Mouse (Mus musculus) urinary bladder, adult 18-20 months (tissue): ENCODE results near the gene Aox1.
A peak's percentile ranks its signal among the peaks of the same experiment; 100 is the strongest.
"Not testable (repeated sequence)": the region's sequence is repeated elsewhere in the genome, so short reads cannot be mapped to it uniquely, and the experiment has no call there.

Source experiments
- DNase-seq, 2 experiments: peaks; one replicate each; pipeline ENCODE4 v3.0.0; 2022; ENCODE audit warnings: low spot score in 2 of 2, mixed read lengths in 2 of 2

Gene Aox1

DNA sequence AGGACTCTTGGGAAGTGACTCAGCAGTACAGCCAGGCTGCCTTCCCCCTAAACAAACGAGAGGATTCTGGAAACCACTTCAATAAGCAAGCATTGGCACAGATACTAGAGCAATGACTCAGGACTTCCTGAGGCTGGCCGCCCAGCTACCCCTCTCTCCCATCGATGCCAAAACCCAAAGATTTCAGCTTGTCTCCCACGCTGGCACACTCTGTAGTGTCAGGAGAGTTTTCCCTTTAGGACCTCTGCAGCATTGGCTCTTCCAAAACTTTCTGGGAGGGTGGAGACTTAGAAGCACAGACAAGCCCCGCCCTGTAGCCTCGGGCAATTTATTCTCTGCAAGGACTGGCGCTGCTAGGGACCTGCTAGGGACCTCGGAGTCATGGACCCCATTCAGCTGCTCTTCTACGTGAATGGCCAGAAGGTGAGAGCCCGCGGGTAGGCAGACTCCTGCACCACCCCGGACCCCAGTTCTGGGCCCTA lies at the start of gene Aox1:
Aox1 (plus strand) TSS at position 296 of the 482 bp plus-strand sequence.
- peak; percentile 57 to 64 for DNase-seq

GRCm38 (mm10) chr1:57989052-57989600 lies 40.6 kb upstream of the Aox1 start:
- DNase-seq = peak in 1 of 2 experiments; percentile 4

DNA sequence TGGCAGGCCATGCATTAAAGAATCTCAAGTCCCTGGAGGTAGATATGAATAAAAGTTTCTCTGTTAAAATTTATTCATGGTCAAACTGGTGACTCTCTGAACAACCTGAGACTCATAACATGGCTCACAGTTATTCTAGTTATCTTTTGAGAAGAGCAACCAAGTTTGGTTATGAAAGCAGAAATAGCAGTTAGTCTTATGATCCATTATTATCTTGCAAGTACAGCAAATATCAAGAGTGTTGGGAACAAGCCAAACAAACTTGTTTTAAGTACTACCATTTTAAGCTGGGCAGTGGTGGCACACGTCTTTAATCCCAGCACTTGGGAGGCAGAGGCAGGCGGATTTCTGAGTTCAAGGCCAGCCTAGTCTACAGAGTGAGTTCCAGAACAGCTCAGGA lies 38.5 kb upstream of the Aox1 start:
- DNase-seq = no peak

DNA sequence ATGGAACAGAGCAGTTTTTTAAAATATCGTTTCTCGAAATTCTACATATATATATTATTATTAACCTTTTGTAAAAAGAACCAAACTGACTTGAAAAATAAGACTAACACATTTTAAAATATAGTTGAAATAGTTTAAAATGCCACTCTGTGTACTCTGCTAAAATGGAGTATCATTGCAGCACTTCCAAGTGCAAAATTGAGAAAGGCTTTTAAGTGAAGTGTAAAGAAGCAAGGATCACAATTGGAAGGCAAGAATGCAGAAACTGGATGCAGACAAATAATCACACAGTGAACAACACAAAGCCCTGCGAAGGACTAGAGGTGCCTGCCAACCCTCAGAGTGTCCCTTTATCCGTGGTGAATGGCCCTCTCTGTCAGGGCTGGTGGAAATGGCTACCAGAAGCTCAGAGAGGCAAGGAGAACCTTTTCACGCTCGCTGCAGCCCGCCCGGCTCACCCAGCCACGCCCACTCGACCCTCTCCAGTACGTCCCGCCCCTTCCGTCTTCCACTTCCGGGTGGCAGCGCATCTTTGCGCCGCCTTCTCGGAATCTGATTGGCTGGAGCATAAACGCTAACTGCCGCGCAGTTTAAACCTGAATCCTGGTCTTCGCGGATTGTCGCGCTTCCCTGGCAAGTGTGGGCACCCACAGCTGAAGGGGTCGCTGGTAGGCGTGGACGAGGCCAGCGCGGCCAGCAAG lies 34.1 kb upstream of the Aox1 start, which contains the start of gene Sgo2a:
Sgo2a (plus strand) TSS at position 540 of the 701 bp plus-strand sequence.
- peak; percentile 73 to 84 for DNase-seq

DNA sequence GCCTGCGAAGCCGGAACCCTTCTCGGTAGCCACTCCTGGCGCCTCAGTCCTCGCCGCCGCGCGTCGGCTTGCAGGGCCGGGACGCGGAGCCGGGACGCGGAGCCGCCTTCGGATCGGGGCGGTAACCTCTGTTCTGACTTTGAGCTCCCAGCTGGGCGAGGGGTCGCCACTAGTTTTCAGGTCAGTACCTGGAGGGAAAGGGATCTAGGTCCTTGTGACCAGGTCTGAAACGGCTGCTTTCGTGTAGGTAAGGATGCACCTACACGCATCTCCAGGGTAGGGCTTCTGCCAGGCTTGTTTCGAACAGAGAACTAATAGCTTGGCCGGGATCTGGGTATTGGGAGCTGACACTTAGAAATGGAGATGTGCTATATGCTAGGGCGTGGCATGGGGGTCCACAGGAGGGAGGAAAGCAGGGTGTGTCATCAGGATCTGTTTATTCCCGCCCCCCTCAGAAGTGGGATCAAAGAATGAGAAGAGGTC lies 33.6 kb upstream of the Aox1 start:
- DNase-seq = no peak

DNA sequence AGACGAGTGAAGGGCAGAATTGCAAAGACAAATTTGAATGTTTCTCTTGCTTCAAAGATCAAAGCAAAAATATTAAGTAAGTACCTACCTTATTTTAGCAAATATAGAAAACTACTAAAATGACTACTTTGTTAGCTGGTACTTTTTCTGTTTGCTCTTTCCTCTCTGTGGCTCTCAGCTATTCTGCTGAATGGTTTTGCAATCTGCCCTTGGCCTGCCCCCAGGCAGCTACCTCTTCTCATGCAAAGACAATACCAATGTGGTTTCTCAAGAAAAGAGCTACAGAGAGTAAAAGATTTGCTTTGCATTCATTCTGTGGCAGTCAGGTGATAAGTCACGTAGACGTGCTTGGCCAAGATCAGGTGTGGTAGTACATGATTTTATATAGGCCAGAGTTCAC lies 31.6 kb upstream of the Aox1 start:
- no peak for DNase-seq

GRCm38 (mm10) chr1:58006388-58006787 lies 23.3 kb upstream of the Aox1 start:
- not testable (repeated sequence) for DNase-seq

DNA sequence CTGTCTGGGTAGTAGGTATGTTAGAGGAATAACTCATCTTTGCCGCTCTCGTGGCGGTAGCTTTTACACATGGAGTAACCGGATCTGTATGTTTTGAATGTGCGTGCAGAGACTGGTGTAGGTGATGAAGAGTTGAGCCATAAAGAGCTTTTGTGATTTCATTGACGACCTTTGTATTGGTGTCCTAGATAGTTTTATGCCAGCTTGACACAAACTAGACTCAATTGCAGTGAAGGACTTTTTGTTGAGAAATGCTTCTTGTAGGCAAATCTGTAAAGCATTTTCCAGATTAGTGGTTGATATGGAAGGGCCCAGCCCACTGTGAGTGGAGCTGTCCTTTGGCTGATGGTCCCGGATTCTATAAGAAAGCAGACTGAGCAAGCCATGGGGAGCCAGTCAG lies 10.9 kb upstream of the Aox1 start, which contains the start of gene Kctd18:
Kctd18 (minus strand) TSS at position 101 of the 400 bp plus-strand sequence.
- DNase-seq = no peak

DNA sequence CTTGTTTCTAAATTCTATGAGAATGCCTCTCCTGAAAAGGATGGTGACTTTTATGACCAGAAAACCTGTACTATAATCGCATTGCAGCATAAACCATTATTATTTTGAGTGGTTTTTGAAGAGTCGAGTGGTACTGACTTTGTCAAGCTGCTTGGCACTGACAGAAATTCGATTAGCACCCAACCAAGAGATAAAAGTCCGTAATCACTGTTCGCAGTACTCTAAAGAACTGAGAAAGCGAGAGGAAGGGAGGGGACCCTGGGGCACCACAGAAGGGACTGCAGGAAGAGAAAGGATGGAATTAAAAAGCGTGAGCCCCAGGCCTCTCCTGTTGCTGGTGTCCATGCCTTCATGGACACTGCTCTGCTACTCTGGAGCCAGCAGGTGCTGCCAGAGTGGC lies 2.0 kb upstream of the Aox1 start:
- DNase-seq = no peak

GRCm38 (mm10) chr1:58030156-58030871 lies 583 bp downstream of the Aox1 start:
- DNase-seq = peak; percentile 45 to 67

GRCm38 (mm10) chr1:58031160-58031769 lies 1.5 kb downstream of the Aox1 start:
- DNase-seq = peak; percentile 20 to 31

DNA sequence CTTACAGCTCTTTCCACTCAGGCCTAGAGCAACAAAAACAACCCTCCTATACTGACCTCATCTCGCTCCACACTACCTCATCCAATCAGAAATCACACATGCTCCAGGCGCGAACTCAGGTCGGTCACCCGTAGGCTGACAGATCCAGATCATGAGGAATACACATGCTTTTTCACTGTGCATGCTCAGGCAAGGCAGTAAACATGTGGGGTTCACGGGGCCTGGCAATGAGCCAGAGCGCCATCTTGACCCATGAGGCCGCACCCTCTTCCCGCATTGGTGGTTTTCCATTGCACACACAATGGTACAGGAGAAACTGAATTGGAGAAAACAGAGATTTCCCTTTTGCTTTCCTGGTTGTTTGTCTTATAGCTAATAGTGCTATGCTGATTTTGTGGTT lies 7.6 kb downstream of the Aox1 start:
- DNase-seq = not testable (repeated sequence)

DNA sequence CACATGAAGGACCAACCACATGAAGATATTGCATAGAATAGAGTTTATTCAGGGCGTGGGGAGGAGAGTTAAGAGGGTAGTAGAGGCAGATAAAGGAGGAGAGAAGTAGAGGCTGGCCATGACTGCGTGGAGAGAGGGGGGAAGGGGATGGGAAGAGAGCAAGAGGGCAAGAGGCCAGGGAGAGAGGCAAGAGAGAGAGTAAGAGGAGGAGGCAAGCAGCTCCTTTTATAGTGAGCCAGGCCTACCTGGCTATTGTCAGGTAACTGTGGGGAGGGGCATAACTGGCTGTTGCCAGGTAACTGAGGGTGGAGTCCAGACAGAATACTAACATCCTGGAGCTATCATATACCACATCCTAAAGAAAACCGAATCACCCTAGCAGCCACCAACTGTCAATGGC lies 15.3 kb downstream of the Aox1 start:
- DNase-seq = no peak

- DNase-seq = no peak
These were observed 15.8 kb downstream of the Aox1 start for GRCm38 (mm10) chr1:58045546-58045945.

GRCm38 (mm10) chr1:58046721-58047290 lies 17.1 kb downstream of the Aox1 start:
- DNase-seq = no peak

DNA sequence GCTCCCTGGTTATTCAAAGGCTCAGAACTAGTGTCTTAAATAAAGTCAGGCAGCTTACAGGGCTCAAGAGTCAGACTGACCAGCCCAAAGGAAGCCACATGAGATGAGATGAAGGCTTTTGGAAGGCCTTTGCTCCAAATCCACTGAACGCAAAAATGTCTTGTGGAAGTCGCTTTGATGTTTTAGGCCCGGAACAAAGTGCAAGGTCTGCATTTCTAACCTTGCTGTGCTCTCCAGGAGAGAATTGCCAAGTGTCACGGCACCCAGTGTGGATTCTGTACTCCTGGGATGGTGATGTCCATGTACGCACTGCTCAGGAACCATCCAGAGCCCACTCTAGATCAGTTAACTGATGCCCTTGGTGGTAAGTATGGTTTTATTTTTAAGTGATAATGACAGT lies 19.4 kb downstream of the Aox1 start:
- no peak for DNase-seq

GRCm38 (mm10) chr1:58055598-58055997 lies 25.9 kb downstream of the Aox1 start:
- no peak for DNase-seq

DNA sequence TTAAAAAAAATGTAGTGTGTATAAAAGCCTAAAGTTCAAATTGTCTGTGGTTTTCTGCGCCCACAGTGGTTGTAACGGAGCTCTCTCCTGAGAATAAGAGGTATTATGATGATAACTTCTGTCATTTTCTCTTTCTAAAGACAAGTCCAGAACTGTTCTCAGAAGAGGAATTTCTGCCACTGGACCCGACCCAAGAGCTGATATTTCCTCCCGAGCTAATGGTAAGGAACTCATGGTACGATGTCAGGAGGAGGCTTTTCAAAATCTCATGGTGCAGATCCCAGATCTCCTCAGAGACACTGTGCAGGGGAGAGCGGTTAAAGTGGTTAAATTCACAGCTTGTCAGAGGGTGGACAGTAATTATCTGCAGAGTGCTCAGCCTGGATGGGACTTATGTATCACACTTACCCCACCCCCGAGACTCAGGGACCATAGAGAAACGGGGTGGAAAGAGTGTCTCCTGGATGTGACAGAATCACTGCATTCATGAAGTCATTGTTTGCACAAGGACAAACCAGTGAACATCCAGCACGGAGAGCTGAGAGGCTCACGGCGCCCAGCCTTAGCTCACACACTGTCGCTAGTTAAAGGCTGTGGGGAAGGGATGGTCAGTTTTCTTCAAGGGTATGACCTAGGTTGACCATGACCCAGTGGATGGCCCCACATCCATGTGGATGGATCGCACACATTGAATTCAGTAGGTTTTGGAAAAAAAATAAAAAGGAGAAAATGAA lies 26.5 kb downstream of the Aox1 start:
- no peak for DNase-seq

- no peak for DNase-seq
These were observed 27.2 kb downstream of the Aox1 start for GRCm38 (mm10) chr1:58056939-58057338.

DNA sequence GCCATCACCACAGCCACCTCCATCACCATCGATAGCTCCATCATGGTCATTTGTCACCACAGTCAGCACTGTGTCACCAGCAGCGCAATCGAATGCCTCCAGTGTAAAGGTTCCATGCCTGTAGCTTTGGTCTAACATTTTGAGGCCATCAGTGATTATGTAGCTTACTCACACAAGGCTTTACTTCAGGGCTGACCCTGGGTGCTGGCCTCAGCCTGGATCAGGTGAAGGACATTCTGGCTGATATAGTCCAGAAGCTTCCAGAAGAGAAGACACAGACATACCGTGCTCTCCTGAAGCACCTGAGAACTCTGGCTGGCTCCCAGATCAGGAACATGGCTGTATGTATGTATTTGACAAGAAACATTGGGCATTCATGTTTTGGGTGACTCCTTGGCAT lies 29.1 kb downstream of the Aox1 start:
- DNase-seq = no peak

DNA sequence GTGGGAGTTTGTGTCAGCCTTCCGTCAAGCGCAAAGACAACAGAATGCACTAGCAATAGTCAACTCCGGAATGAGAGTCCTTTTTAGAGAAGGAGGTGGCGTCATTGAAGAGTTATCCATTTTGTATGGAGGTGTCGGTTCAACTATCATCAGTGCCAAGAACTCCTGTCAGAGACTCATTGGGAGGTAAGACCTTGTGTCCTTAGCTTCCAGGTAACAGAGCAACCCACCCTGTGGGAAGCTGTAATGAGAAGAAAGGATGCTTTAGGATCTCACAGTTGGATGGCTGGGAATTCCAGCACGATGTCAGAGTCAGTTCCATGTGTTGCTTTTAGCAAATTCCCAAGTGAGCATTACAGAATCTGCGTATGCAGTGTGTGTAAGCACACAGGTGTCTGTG lies 32.4 kb downstream of the Aox1 start:
- no peak for DNase-seq
